Mouse (Mus musculus) spleen, adult 2 months (tissue): ENCODE measurements around the gene Tpd52l1. TPM values are rescaled to one million over a fixed set of nuclear protein-coding genes. Genes with fewer than 3 reads are reported as not detected.
"Not testable (repeated sequence)": the region's sequence is repeated elsewhere in the genome, so short reads cannot be mapped to it uniquely, and the experiment has no call there.

Source experiments
- DNase-seq, 2 experiments: peaks; one replicate each; pipeline versions ENCODE4 v3.0.0 to v3.0.0-alpha.2; 2012 to 2021; ENCODE audit warnings: low spot score in 2 of 2, low read depth in 1 of 2
- H3K27ac ChIP-seq: fragments of 200-500 bp; 2 replicates; pipeline ENCODE4 v1.5.1; 2012; ENCODE audit warnings: low read length, inconsistent platforms; ENCODE audit not compliant: insufficient read depth
- H3K27me3 ChIP-seq: fragments of 200-500 bp; 2 replicates; pipeline ENCODE4 v1.6.1; 2012; ENCODE audit warnings: mild to moderate bottlenecking, moderate library complexity, low read length, inconsistent platforms; ENCODE audit not compliant: control insufficient read depth, insufficient read depth
- H3K36me3 ChIP-seq: fragments of 200-500 bp; 2 replicates; pipeline ENCODE4 v1.6.1; 2012; ENCODE audit warnings: mild to moderate bottlenecking, low read length, inconsistent platforms; ENCODE audit not compliant: control insufficient read depth, insufficient read depth
- H3K4me1 ChIP-seq: fragments of 200-500 bp; 2 replicates; pipeline ENCODE4 v1.6.1; 2011; ENCODE audit warnings: inconsistent platforms; ENCODE audit not compliant: control insufficient read depth, insufficient read depth, insufficient read length
- H3K4me3 ChIP-seq: fragments of 200-500 bp; 2 replicates; pipeline ENCODE4 v1.5.1; 2011; ENCODE audit warnings: mild to moderate bottlenecking, inconsistent platforms; ENCODE audit not compliant: insufficient read depth, insufficient read length; ENCODE audit errors: extremely low read depth
- CTCF ChIP-seq: fragments of 200-500 bp; IDR thresholded peaks from 2 replicates; pipeline ENCODE4 v1.5.1; 2011; ENCODE audit warnings: mild to moderate bottlenecking, inconsistent platforms; ENCODE audit not compliant: insufficient read depth, insufficient read length, insufficient replicate concordance; ENCODE audit errors: extremely low read depth
- POLR2A ChIP-seq: fragments of 200-500 bp; IDR thresholded peaks from 2 replicates; pipeline ENCODE4 v1.6.1; 2011; ENCODE audit warnings: low read depth, low read length, inconsistent platforms
- WGBS: fragments of 180-500 bp; shearing (Covaris S2); methylation state at CpG from one replicate; pipeline ENCODE4 v1.1.7; 2018; 5-methylcytosine and 5-hydroxymethylcytosine counted together
- polyA plus RNA-seq: library from polyadenylated mRNA; depleted of rRNA; stranded (reverse); fragments of >200 nt; gene quantifications from 2 replicates; pipeline ENCODE4 v1.2.3, GENCODE M21; 2012

The Tpd52l1 gene
- polyA plus RNA-seq, 1 experiment = 0.25 TPM

DNA sequence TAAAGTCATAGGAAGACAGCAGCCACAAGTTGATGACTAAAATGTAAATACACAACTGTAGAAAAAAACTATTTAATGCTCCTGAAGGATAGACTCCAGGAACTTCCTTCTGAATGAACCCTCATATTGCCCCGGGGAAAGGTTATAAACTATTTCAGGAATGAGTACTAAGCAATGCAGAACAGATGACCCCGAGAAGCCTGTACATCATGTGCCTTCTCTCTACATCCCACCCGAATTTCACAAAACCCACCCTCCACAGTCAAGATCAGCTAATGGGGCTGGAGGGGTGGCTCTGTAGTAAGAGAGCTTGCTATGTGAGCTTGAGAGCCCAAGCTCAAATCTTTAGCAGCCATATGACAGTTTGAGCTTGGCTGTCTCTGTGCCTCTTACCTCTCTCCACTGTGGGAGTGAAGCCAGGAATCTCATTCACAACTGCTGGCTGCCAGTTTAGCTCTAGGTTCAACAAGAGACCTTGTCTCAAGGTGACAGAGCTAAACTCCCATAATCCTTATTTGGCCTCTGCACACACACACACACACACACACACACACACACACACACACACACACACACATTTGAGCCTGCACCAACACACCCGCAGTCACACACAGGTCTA lies 54.9 kb downstream of the Tpd52l1 start:
- DNase-seq = no peak
- TF ChIP-seq POLR2A (no peak), CTCF (no peak)
- no peak overlapping the region for H3K4me3 ChIP-seq
- H3K27me3 ChIP-seq = no peaks in the 10 kb centered on the region
- WGBS = 80% methylated on average over 4 of the region's 4 CpGs
- H3K36me3 ChIP-seq = no peaks in the 10 kb centered on the region
- no peak overlapping the region for H3K27ac ChIP-seq
- no peaks in the 10 kb centered on the region for H3K4me1 ChIP-seq

DNA sequence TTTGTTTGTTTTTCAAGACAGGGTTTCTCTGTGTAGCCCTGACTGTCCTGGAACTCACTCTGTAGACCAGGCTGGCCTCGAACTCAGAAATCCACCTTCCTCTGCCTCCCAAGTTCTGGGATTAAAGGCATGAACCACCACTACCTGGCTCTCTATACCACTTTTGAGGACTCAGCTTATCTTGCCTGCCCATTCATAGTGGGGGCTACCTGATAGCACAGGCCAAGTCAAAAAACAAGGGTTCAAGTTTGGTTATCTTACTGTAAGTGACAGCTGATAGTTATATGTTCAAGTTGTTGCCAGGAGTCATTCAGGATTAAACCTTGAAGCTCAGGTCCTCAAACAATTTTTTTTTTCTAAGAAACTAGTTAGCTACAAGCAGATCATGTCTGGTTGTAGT lies 57.2 kb downstream of the Tpd52l1 start:
- not testable (repeated sequence) for DNase-seq, H3K27ac ChIP-seq, H3K27me3 ChIP-seq, H3K4me1 ChIP-seq, H3K36me3 ChIP-seq, H3K4me3 ChIP-seq
- 76% methylated on average over 1 of the region's 1 CpGs for WGBS

DNA sequence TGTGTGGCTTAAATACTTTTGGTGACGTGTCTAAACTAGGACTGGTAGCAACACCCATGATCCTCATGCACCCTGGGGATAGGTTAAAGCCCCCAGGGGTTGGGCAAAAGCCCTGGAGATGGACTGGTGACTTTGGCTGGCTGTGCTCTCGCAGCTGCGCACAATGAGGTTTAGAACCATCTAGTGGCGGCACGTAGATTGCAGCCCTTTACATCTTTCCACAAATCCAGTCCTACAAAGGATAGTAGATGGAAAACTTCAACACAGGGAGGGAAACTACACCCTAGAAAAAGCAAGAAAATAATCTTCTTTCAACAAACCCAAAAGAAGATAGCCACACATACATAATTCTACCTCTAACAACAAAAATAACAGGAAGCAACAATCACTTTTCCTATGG lies 75.6 kb downstream of the Tpd52l1 start:
- DNase-seq, H3K4me1 ChIP-seq, H3K36me3 ChIP-seq, H3K27me3 ChIP-seq, H3K27ac ChIP-seq, H3K4me3 ChIP-seq: not testable (repeated sequence)
- WGBS = 30% methylated on average over 4 of the region's 5 CpGs

DNA sequence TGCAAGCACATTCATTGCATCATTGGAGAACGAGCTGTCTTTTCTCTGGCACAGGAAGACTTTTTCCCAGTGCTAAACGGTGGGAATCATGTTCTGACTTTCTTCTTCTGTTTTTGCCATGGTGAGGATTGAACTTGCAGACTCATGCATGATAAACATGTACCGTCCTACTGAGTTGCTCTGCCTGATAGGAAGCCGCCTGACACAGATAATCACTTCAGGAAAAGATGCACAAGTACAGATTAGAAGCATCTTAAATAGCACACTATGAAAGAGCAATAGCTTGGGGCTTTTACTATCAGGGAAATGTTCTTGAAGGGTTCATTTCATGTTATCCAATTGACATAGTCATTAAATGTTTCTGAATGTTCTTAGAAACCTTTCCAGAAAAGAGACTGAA lies 86.0 kb downstream of the Tpd52l1 start:
- Histone ChIP-seq H3K4me1 (no peaks in the 10 kb centered on the region), H3K4me3 (no peak overlapping the region), H3K27ac (no peak overlapping the region), H3K27me3 (no peaks in the 10 kb centered on the region), H3K36me3 (no peaks in the 10 kb centered on the region)
- TF ChIP-seq CTCF (no peak), POLR2A (no peak)
- no peak for DNase-seq
- 79% methylated on average over 4 of the region's 4 CpGs for WGBS

DNA sequence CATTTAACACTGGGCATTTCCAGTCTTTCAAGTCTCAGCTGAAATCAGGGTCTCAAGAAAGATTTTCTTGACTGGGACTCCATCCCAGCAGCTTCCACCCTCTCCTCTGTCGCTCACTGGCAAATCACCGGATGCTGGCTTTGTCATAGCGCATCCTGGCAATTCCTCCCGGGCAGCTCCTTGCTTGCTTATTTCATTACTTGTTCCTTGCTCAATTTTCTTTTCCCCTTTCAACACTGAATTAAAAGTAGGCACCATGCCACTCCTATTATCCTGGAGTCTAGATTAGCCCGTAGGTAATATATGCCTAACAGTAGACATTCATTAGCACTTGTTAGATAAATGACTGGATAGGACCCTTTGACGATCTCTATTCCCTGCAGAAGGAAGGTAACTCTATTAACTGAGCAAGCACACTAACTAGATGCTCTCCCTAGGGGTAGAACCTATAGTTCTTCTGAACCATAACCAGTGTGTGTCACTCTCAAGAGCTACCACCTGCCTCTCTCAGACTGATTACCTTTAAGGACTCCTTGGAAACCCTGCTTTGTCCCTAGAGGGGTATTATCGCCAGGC lies 90.8 kb downstream of the Tpd52l1 start:
- 84% methylated on average over 7 of the region's 7 CpGs for WGBS
- no peak overlapping the region for H3K4me3 ChIP-seq
- no peaks in the 10 kb centered on the region for H3K36me3 ChIP-seq
- H3K27ac ChIP-seq = no peak overlapping the region
- H3K27me3 ChIP-seq = no peaks in the 10 kb centered on the region
- DNase-seq = no peak
- no peaks in the 10 kb centered on the region for H3K4me1 ChIP-seq
- TF ChIP-seq POLR2A (no peak), CTCF (no peak)

DNA sequence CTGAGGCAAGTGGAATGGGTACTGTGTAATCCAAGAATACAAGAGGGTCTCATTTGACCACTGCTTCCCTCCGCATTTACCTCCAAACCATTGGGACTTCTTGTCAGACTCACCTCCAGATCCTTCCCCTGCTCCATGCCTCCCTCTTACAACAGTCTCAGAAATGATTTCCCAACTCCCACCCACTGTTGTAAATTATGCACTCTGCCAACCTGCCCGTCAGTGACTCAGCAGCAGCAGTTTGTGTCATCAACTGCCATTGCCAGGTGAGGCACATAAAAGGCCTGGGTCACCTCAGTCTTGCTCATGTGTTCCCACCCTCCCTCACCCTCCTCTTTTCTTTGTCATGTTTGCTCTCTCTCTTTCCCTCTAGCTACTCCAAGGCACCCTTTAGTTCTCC lies 91.6 kb downstream of the Tpd52l1 start:
- Histone ChIP-seq H3K4me1 (no peaks in the 10 kb centered on the region), H3K4me3 (no peak overlapping the region), H3K27me3 (no peaks in the 10 kb centered on the region), H3K36me3 (no peaks in the 10 kb centered on the region), H3K27ac (no peak overlapping the region)
- DNase-seq = no peak
- 83% methylated on average over 2 of the region's 2 CpGs for WGBS
- TF ChIP-seq CTCF (no peak), POLR2A (no peak)

DNA sequence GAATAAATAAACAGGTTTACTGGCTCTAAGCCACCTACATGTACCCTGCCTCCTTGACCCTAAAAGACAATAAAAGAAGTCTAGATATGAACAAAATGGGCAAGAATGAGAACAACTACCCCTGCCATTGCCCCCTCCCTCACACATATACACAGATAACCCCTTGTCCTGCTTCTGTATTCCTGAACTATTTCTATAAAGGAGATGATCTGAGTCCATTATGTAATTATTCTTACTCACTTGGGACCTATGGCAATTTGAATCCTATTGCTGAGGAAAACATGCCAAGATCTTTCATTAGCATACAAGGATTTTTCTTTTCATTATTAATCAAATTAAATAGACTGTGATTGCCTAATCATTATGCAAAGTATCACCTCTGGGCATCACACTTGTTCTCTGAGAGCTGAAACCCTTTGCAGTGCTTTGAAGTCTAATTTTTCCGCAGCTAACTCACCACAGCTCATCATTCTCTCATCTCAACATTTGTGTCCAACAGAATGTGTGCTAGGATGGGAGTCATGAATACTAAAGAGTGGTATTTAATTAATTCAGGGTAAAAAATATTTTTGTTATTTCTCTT lies 92.8 kb downstream of the Tpd52l1 start:
- no peak for TF ChIP-seq CTCF
- no peak for TF ChIP-seq POLR2A
- H3K36me3 ChIP-seq = no peaks in the 10 kb centered on the region
- H3K4me3 ChIP-seq = no peak overlapping the region
- H3K27ac ChIP-seq = no peak overlapping the region
- whole genome bisulfite sequencing = 92% methylated on average over 1 of the region's 1 CpGs
- DNase-seq = no peak
- H3K27me3 ChIP-seq = no peaks in the 10 kb centered on the region
- no peaks in the 10 kb centered on the region for H3K4me1 ChIP-seq
